ENCODE assay signal across 8 mouse cellular contexts in the genomic region with DNA sequence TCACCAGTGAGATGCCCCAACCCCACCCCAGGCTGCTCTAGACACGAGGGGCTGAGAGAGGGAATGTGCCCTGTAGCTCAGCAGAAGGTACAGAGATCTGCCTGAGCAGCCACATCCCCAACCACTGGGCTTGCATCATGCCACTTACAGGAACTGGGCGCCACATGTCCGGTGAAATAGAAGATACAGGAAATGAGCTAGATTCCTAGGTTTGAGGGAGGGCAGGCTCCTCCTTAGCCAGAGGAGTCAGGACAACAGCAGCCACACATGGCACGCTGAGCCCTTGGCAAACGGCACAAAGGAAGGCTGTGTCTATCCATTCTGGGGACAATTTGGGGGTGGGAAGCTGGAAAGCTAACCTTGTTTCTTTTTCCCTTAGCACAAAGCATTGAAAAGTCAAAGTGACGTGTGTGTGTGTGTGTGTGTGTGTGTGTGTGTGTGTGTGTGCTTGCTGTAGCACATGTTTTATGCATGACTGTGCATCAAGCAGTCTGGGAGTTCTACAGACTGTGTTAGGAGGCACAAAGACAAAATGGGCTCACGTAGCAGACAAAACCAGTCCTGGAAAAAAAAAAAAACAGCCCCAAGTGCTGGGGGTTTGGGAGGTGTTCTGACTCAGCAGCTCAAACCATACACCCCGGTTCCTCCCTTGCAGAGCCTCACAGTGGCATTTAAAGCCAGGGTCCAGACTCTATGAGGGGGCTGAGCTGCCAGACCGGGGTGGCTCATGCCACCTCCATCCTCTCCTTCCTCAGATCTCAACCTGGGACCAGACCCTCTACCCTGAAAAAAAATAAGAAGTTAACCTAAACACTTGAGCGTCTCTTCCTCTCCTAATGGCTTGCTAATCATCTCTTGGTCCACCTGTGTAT.
A peak's percentile ranks its signal among the peaks of the same experiment; 100 is the strongest.
DNase-seq lines count a peak whose midpoint lies in the region; ATAC-seq lines count a peak whose summit lies in the region.

No protein-coding gene starts in this region.

- H3K36me3 ChIP-seq in kidney, embryonic 14.5 days (ENCODE audit: control insufficient read depth, insufficient read depth, low read length), result no peaks in the 10 kb centered on the region
- no peaks in the 10 kb centered on the region for H3K36me3 ChIP-seq in lung, embryonic 15.5 days
- no peaks in the 10 kb centered on the region for H3K36me3 ChIP-seq in neural tube, embryonic 12.5 days

- H3K4me1 ChIP-seq in kidney, embryonic 14.5 days (ENCODE audit: control insufficient read depth, insufficient read depth, low read length), result peaks cover 11% of the 10 kb centered on the region; the same call in 1 of the 2 replicates
- peaks cover 9% of the 10 kb centered on the region; the same call in 1 of the 2 replicates for H3K4me1 ChIP-seq in lung, embryonic 15.5 days
- peaks cover 14% of the 10 kb centered on the region; the same call in 1 of the 2 replicates for H3K4me1 ChIP-seq in neural tube, embryonic 12.5 days

- H3K27ac ChIP-seq in kidney, embryonic 14.5 days (ENCODE audit: low read depth, low read length), result no peak overlapping the region
- no peak overlapping the region for H3K27ac ChIP-seq in lung, embryonic 15.5 days
- no peak overlapping the region for H3K27ac ChIP-seq in neural tube, embryonic 12.5 days

- WGBS in kidney, embryonic 14.5 days, result 38% methylated on average over 10 of the region's 10 CpGs
- WGBS in lung, embryonic 15.5 days, result 48% methylated on average over 10 of the region's 10 CpGs
- WGBS in neural tube, embryonic 12.5 days, result 45% methylated on average over 10 of the region's 10 CpGs

- H3K27me3 ChIP-seq in kidney, embryonic 14.5 days (ENCODE audit: control insufficient read depth, insufficient read depth, low read length), result no peaks in the 10 kb centered on the region
- H3K27me3 ChIP-seq in lung, embryonic 15.5 days, result no peaks in the 10 kb centered on the region
- H3K27me3 ChIP-seq in neural tube, embryonic 12.5 days (replicated peaks), result no peaks in the 10 kb centered on the region

- H3K9ac ChIP-seq in kidney, embryonic 14.5 days (ENCODE audit: low read depth, low read length), result no peak overlapping the region
- H3K9ac ChIP-seq in lung, embryonic 15.5 days, result no peak overlapping the region
- H3K9ac ChIP-seq in neural tube, embryonic 12.5 days, result no peak overlapping the region

- DNase-seq in testis, postnatal 10 days (ENCODE audit: low spot score), result peak; percentile 44
- DNase-seq in testis, postnatal 14 days (ENCODE audit: low spot score), result no peak
- peak; percentile 49 for DNase-seq in fibroblast of lung, adult 2 months (ENCODE audit: low read depth)
- no peak for DNase-seq in spleen, adult 18-20 months
- DNase-seq in urinary bladder, postnatal 10 days (ENCODE audit: low spot score), result no peak

- peak; percentile 68 for ATAC-seq in kidney, embryonic 14.5 days (ENCODE audit: low FRiP score, low TSS enrichment)
- ATAC-seq in lung, embryonic 15.5 days (ENCODE audit: borderline replicate concordance, extremely low read depth, low FRiP score, low TSS enrichment), result peak; percentile 40; the same call in 1 of the 2 replicates
- ATAC-seq in neural tube, embryonic 12.5 days (ENCODE audit: low FRiP score, low read depth), result peak; percentile 85

- no peak overlapping the region for H3K4me3 ChIP-seq in kidney, embryonic 14.5 days (ENCODE audit: low read length)
- H3K4me3 ChIP-seq in lung, embryonic 15.5 days, result no peak overlapping the region
- no peak overlapping the region for H3K4me3 ChIP-seq in neural tube, embryonic 12.5 days

- H3K4me2 ChIP-seq in kidney, embryonic 14.5 days (replicated peaks; ENCODE audit: low read depth, low read length), result no peak overlapping the region
- no peak overlapping the region for H3K4me2 ChIP-seq in lung, embryonic 15.5 days
- H3K4me2 ChIP-seq in neural tube, embryonic 12.5 days (replicated peaks), result no peak overlapping the region

- H3K9me3 ChIP-seq in kidney, embryonic 14.5 days (ENCODE audit: control insufficient read depth, low read length), result no peaks in the 10 kb centered on the region
- no peaks in the 10 kb centered on the region for H3K9me3 ChIP-seq in lung, embryonic 15.5 days
- no peaks in the 10 kb centered on the region for H3K9me3 ChIP-seq in neural tube, embryonic 12.5 days

Comparison
In these comparisons a context has a peak if more than half of its experiments do, and no peak if none do; other contexts are left out.
1. DNase-seq: peak in testis, postnatal 10 days (single experiment) and fibroblast of lung, adult 2 months (single experiment); none in testis, postnatal 14 days (single experiment), spleen, adult 18-20 months (0 of 2) and urinary bladder, postnatal 10 days (single experiment).
2. Peak in every context shown above with its lines, with median percentiles within 50 percentile points of each other: ATAC-seq.